Mouse (Mus musculus): Measurements from ENCODE around the gene Prkd1.

- TF ChIP-seq CTCF (IDR thresholded peaks at IDR 0.05) = no peak
- TF ChIP-seq EP300 (IDR thresholded peaks at IDR 0.05; ENCODE audit: insufficient read depth, low read depth, low read length) = no peak
- TF ChIP-seq POLR2A (IDR thresholded peaks at IDR 0.05; ENCODE audit: insufficient read depth, low read depth, low read length) = no peak
Observed at GRCm38 (mm10) chr12:50642671-50643070, 6.2 kb downstream of the Prkd1 start.

Measured in heart, adult 2 months (tissue).